Mouse (Mus musculus): ENCODE results near the gene Ifi202b. TPM values are rescaled to one million over a fixed set of nuclear protein-coding genes. Genes with fewer than 3 reads are reported as not detected.
A peak's percentile ranks its signal among the peaks of the same experiment; 100 is the strongest.

Gene Ifi202b
- total RNA-seq, 2 experiments from 2014 or later, result not detected

DNA sequence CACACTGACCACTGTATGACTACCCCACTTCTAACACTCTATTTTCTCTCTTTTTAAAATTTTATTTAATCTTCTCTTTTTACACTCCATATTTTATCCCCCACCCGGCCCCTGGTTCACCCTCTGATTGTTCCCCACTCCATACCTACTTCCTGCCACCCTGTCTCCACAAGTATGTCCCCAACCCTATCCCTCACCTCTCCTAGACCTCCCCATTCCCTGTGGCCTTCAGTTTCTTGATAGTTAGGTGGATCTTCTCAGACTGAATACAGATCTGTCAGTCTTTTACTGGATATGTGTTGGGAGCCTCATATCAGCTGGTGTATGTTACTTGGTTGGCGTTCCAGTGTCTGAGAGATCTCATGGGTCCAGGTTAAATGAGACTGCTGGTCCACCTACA lies 68.0 kb downstream of the Ifi202b start:
- ATAC-seq (replicated peaks; ENCODE audit: low FRiP score, low TSS enrichment, poor library complexity, severe bottlenecking), result no peak

DNA sequence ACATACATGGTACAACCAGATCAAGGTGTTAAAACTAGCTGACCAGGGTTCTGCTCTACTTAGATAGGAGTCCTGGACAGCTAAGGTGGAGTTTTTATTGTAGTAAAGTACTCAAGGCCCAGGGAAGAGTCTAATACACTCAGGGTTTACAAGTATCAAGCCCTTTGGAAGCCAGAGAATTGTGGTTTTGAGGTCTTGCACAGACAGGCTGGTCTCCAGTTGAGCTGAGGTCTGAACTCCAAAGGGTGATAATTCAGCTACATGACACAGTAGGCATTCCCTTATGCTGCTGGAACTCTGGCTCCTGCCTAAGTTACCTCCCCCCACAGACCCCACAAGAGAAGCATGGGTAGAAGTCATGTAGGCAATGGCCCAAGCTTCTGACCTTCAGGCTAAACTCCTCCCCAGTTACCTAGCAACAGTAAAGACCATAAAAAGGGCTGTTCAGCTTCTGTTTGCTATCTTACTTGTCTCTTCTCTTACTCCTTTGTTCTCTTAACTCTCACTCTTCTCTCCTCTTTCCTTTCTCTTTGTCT lies 69.2 kb downstream of the Ifi202b start:
- peak; percentile 47; the same call in 1 of the 2 replicates for ATAC-seq (replicated peaks; ENCODE audit: low FRiP score, low TSS enrichment, poor library complexity, severe bottlenecking)

Other genes with a start within 250 kb of the Ifi202b start
- gene Ifi207, start 241.0 kb downstream of the Ifi202b start, total RNA-seq (2014; fragmentation: Nextera tagmentation), result 0.17 TPM in 1 of 2 replicates, not detected in the other
- 0.11 and 0.42 TPM in 2 replicates for gene Ifi207, start 241.0 kb downstream of the Ifi202b start, total RNA-seq (2017)
- gene Ifi204, start 215.8 kb downstream of the Ifi202b start, total RNA-seq (2014; fragmentation: Nextera tagmentation), result not detected in 2 replicates
- 0.75 and 1.7 TPM in 2 replicates for gene Ifi204, start 215.8 kb downstream of the Ifi202b start, total RNA-seq (2017)
- not detected in 2 replicates for gene Ifi211, start 69.7 kb downstream of the Ifi202b start, total RNA-seq (2014; fragmentation: Nextera tagmentation)
- 2.6 and 4.1 TPM in 2 replicates for gene Ifi211, start 69.7 kb downstream of the Ifi202b start, total RNA-seq (2017)
- gene Mndal, start 40.3 kb downstream of the Ifi202b start, total RNA-seq (2014; fragmentation: Nextera tagmentation), result 39.2 and 48.4 TPM in 2 replicates
- 48.0 and 63.2 TPM in 2 replicates for gene Mndal, start 40.3 kb downstream of the Ifi202b start, total RNA-seq (2017)
- 21.6 and 24.5 TPM in 2 replicates for gene Ifi203, start 40.1 kb downstream of the Ifi202b start, total RNA-seq (2014; fragmentation: Nextera tagmentation)
- gene Ifi203, start 40.1 kb downstream of the Ifi202b start, total RNA-seq (2017), result 9.5 and 28.7 TPM in 2 replicates
- not detected in 2 replicates for gene Ifi205, start 49.1 kb upstream of the Ifi202b start, total RNA-seq (2014; fragmentation: Nextera tagmentation)
- 2.9 and 3.1 TPM in 2 replicates for gene Ifi205, start 49.1 kb upstream of the Ifi202b start, total RNA-seq (2017)
- not detected in 2 replicates for gene Olfr433, start 58.0 kb upstream of the Ifi202b start, total RNA-seq (2014; fragmentation: Nextera tagmentation)
- not detected in 2 replicates for gene Olfr433, start 58.0 kb upstream of the Ifi202b start, total RNA-seq (2017)
- not detected in 2 replicates for gene Olfr432, start 66.5 kb upstream of the Ifi202b start, total RNA-seq (2014; fragmentation: Nextera tagmentation)
- not detected in 2 replicates for gene Olfr432, start 66.5 kb upstream of the Ifi202b start, total RNA-seq (2017)
- not detected in 2 replicates for gene Olfr430, start 83.9 kb upstream of the Ifi202b start, total RNA-seq (2014; fragmentation: Nextera tagmentation)
- gene Olfr430, start 83.9 kb upstream of the Ifi202b start, total RNA-seq (2017), result not detected in 2 replicates
- gene Olfr429, start 101.6 kb upstream of the Ifi202b start, total RNA-seq (2014; fragmentation: Nextera tagmentation), result not detected in 2 replicates
- not detected in 2 replicates for gene Olfr429, start 101.6 kb upstream of the Ifi202b start, total RNA-seq (2017)
- gene Olfr427, start 114.1 kb upstream of the Ifi202b start, total RNA-seq (2014; fragmentation: Nextera tagmentation), result not detected in 2 replicates
- not detected in 2 replicates for gene Olfr427, start 114.1 kb upstream of the Ifi202b start, total RNA-seq (2017)
- not detected in 2 replicates for gene Olfr231, start 138.4 kb upstream of the Ifi202b start, total RNA-seq (2014; fragmentation: Nextera tagmentation)
- gene Olfr231, start 138.4 kb upstream of the Ifi202b start, total RNA-seq (2017), result not detected in 2 replicates
- gene Olfr424, start 148.8 kb upstream of the Ifi202b start, total RNA-seq (2014; fragmentation: Nextera tagmentation), result not detected in 2 replicates
- gene Olfr424, start 148.8 kb upstream of the Ifi202b start, total RNA-seq (2017), result not detected in 2 replicates
- not detected in 2 replicates for gene Olfr420, start 172.9 kb upstream of the Ifi202b start, total RNA-seq (2014; fragmentation: Nextera tagmentation)
- gene Olfr420, start 172.9 kb upstream of the Ifi202b start, total RNA-seq (2017), result not detected in 2 replicates
- 39.3 and 44.3 TPM in 2 replicates for gene Spta1, start 190.0 kb upstream of the Ifi202b start, total RNA-seq (2014; fragmentation: Nextera tagmentation)
- 50.4 and 72.5 TPM in 2 replicates for gene Spta1, start 190.0 kb upstream of the Ifi202b start, total RNA-seq (2017)

Data from megakaryocyte-erythroid progenitor cell, adult 5-6 weeks (primary cell).